Mouse (Mus musculus): ENCODE measurements around the gene Gnaz. TPM values are rescaled to one million over a fixed set of nuclear protein-coding genes. Genes with fewer than 3 reads are reported as not detected.
A peak's percentile ranks its signal among the peaks of the same experiment; 100 is the strongest.

Gnaz gene
- polyA plus RNA-seq (2017; shearing (Covaris generic)) = not detected

DNA sequence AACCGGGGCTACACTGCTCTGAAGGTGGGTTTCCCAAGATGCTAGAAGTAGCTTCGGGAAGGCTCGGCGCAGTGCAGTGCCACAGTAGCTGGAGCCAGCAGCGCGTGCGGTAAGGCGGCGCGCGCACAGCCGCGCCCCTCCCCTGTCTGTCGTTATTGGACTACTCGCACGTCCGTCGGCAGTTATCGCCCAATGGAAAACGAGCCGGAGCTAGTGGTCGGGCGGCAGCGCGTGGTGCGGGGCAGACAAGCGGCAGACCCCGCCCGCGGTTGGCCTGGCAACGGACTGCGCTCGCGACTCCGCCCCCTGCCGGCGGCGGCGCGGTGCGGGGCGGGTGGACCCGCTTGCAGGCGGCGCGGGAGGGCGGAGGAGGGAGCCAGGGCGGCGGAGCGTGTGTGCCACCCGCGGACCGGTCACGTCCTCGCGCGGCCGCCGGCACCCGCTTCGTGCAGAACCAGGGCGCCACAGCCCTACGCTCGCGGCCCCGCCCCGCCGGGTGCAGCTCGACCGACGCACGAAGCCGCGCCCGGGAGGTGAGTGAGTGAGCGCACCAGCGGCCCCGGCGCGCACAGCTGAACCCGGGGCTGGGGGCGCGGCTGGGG lies at the start of gene Gnaz:
Gene Gnaz, plus strand, starts transcription at position 328 of the 602 bp plus-strand sequence.
- peak; percentile 92 for ATAC-seq

DNA sequence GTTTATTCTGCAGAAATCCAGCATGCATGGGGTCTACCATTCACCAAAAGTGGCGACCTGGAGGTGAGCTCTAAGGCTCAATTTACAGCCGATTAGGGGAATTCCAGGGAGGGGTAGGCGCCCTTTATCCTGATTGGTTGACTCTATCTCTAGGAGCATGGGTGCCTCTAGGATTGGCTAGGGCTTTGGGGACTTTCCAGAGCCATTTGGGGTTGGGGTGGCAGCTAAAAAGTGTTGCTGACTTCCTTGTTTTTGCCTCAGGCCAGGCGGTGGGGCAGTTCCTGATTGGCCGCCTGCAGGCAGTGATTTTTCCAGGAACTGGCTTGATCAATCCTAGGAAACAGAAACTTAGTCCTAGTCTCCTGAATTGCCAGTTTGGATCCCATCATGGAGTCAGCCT lies 47.7 kb upstream of the Gnaz start:
- ATAC-seq = peak; percentile 60

DNA sequence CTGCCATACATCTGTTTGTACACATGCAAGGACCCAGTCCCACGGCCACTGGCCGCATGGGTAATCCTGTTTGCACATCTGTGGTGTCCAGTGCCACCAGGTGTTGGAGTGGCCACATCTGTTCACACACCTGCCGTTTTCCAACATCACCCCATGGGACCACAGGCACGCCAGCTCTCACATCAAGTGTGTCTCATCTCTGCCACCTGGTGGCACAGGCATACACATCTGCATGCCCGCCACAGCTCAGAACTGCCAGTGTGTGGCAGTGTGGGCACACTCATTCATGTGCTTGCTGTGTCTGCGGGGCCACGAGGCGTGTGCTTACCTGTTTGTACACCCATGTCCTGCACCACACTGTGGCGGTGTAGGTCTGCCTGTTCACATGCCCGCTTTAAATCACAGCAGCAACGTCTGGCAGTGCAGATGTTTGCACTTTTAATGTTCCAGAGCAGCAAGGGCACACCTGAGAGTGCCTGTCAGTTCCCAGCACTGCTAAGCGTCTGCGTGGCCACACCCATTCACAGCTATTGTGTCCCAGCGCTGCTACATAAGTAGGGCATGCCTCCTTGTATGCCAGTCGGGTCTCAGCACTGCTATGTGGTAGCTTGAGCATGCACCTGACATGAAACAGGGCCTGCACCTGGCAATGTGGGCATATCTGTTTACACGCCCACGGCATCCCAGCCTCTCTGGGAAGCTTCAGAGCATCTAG lies 46.0 kb upstream of the Gnaz start:
- ATAC-seq = peak; percentile 63

DNA sequence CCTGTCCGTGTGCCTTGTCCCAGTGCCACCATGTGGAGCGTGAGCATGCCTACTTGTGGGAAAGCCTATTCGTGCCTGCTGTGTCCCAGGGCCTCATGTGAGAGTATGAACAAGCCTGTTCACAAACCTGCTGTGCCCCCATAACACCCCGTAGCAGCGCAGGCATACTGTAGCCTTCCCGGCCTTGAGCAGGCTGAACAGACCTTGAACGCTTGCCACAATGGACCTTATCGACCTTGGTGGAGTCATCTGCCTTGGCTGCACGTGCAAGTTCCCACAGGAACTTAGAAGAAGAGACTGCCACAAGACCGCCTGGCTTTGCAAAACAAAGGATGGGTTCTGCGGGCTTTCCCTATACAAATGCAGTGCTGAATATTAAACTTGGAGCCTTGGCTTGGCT lies 45.4 kb upstream of the Gnaz start:
- no peak for ATAC-seq

DNA sequence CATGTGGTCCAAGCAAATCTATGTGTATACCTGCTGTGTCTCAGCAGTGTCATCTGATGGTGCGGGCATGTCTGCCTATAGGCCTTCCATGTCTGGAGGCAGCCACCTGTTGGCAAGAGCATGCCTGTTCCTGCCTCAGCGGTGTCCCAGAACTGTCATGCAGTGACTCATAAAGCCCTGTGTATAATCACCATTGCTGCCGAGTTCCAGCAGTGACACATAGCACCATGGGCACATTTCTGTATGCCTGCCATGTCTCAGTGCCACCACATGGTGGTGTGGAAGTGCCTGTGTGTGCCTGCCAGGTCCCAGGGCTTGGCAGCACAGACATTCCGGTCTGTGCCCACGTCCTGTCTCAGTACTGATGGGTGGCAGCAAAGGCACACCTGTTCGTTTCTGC lies 44.2 kb upstream of the Gnaz start:
- ATAC-seq = peak; percentile 47

DNA sequence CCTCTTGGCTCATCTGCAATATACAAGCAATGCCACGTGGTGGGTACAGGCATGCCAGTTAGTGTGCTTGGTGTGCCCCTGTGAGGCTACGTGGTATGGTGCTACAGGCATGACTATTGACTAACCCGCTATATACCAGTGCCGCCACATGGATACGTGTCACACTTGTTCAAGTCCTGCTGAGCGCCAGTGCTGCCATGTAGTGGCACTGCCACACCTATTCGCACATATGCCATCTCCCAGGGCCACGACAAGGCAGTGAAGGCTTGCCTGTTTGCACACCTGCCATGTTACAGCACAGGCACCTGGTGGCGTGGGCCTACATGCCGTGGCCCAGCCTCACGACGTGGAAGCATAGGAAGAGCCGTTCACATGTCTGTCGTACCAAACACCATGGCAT lies 42.7 kb upstream of the Gnaz start:
- ATAC-seq = no peak

DNA sequence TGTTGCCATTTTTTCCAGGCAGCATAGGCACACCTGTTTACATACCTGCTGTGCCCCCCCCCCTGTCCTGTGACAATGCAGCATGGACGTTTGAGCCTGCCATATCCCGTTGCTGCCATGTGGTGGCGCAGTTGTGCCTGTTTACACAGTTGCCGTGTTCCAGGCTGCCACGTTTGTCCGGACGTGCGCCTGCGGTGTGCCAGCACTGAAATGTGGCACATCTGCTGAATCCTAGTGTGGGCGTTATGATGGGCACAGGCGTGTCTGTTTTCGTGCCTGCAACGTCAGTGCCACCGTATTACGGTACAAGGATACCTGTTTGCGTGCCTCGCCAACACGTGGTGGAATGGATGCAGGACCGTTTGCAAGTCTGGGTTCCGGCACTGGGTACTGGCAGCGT lies 41.7 kb upstream of the Gnaz start:
- ATAC-seq = peak; percentile 19

DNA sequence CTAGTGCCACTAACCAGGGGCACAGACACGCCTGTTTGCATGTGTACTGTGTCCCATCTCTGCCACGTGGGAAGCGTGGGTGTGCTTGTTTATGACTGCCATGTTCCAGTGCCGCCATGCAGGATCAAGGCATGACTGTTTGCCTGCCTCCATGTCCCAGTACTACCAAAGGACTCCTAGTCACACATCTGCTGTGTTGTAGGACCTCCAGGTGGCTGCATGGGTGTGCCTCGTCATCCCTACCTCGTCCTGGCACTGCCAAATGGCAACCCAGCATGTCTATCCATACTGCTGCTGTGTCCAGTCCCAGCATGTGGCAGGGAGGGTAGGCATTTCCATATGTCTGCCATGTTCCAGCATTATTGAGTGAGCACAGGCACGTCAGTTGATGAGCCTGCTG lies 38.7 kb upstream of the Gnaz start:
- ATAC-seq = no peak

DNA sequence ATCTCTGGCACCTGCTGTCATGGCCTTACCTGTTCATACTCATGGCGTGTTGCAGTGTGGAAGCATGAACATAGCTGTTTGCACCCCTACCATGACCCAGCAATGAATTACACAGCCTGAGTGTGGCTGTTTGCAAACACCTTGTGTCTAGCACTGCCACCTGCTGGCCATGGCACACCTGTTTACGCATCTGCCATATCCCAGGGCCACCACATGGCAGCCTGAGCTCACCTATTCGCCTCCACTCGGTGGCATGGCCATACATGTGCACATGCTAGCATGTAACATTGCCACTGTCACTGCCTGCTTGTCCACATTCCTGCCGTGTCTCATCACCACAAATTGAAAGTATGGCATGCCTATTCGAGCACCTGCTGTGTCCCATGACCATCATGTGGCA lies 37.4 kb upstream of the Gnaz start:
- no peak for ATAC-seq

DNA sequence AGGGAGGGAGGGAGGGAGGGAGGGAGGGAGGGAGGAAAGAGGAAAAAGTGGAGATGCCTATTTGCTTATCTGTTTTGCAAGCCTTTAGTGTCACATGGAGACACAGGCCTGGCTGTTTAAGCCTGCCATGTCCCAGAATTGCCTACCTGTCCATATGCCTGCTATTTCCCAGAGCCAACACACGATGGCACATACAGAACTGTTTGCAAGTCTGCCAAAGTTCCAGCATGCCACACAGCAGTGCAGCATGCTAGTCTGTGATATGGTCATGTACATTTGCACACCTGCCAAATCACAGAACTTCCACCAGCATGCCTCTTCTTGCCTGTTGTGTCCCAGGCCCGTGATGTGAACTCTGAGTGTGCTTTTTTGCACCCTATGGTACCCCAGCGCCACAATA lies 36.4 kb upstream of the Gnaz start:
- ATAC-seq = no peak

DNA sequence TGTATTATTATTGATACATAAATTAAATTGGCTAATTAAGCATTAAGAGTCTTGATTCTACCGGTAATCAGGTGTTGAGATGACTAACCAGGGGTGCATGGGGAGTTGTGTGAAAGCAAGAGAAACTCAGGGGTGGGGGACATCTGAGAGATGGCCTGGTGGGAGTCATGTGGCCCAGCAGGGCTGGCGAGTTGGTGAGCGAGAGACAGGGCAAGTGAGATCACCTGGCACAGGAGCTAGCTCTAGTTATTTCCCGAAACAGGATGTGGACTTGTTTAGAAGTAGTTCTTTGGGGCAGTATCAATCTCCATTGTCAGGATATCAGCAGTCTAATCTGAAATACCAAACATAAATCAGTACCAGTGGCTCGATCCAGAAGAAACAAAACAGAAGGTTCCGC lies 35.3 kb upstream of the Gnaz start:
- ATAC-seq = no peak

DNA sequence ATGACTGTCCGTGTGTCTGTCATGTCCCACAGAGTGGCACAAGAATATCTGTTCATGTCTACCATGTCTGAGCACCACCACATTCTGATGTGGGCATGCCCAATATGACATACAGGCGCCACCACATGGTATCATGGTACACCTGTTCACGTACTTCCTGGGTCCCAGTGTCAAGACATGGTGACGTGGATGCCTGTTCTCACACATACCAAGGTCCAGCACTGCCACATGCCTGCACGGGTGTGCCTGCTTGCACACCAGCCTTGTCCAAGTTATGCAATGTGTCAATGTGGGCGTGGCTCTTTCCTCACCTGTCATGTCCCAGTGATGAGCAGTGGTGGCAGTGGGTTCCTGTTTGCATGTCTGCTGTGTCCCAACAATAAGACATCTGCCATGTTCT lies 34.5 kb upstream of the Gnaz start:
- ATAC-seq = no peak

DNA sequence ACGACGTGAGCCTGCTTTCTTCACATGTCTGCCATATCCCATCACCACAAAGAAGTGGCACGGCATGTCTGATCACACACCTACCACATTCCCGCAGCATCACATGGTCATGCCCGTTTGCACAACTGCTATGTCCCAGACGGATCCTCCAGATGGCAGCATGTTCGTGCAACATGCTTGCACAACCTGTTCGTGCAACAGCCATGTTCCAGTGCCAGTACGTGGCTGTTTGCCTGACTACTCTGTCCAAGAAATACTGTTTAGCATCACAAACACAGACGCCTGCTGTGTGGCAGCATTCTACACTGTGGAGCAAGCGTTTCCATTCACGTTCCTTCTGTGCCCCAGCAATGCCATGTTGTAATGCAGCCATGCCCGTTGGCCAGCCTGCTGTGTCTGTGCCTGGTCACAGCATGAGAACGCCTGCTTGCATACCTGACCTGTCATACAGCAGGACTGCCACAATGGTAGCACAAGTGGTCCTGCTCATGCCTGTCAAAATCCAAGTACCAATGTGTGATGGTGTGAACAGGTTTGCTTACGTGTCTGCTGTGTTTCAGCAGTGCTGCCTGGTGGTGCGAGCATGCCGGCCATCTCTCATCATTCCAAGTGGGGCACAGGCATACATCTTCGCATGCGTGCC lies 33.3 kb upstream of the Gnaz start:
- no peak for ATAC-seq

DNA sequence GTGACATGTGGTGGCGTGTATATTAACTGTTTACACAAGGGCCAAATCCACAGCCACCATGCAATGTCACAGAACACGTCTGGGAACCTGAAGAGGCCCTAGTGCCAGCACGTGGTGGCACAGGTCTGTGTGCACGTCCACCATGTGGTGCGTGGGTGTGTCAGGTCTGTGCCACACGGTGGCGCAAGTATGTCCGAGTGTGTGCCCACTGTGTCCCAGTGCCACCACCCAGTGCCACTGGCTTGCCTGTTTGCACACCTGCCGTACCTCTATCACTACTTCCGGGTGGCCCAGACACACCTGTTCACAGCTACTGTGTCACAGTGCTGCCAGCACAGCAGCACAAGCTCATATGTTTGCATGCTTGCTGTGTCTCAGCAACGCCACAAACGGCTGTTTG lies 32.5 kb upstream of the Gnaz start:
- no peak for ATAC-seq

DNA sequence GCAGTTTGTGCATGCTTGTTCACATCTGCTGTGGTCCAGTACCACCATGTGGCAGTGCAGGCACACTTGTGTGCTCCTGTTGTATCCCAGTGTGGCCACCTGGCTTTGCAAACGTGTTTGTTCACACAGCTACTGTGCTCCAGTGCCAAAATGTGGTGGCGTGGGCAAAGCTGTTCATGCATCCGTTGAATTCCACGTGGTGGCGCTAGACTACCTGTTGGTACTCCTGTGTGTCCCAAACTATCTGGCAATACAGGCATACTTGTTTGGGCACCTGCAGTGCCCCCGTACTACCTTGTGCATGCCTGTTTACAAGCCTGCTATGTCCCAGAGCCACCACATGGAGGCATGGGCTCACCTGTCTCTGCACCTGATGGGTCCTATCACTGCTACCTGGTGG lies 32.0 kb upstream of the Gnaz start:
- ATAC-seq = no peak

DNA sequence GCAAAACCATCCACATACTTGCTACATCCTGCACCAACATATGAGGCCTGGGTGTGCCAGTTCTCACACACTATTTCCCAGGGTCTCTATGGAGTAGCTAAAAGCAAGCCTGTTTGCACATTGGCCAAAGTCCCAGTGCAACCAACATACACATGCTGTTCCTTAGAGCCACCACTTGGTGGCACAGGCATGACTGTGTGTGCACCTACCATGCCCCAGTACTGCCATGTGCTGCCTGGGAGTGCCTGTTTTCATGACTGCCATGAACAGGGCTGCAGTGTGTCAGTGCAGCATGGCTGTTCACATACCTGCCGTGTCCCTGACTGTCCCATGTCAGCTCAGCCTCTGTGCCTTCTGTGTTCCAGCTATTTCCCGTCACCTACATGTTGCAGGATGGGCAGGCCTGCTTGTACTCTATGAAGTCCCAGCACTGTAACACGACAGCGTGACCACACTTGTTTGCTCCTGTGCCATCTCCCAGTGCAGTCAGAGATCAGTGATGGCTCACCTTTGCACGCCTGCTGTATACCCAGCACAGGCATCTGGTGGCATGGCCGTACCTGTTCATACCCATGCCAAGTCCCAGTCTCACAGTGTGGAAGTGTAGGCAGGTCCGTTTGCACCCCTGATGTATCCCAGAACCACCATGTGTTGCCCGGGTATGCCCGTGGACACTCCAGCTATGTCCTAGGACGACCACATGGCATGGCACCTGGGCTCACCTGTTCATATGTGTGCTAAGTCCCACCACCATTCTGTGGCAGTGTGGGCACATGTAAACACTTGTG lies 29.8 kb upstream of the Gnaz start:
- no peak for ATAC-seq

DNA sequence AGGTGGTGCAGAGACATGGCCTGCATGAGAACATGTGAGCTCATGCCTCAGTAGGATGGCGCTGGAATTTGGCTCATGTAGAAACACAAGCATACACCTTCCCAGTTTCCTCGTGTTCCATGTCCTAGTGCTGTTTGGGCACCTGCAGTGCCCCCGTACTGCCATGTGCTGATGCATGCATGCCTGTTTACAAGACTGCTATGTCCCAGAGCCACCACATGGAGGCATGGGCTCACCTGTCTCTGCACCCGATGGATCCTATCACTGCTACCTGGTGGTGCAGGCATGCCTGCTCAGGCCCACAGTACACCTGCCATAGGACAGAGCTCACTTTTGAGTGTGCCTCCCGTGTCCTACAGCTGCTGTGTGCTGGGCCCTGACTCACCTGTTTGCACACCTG lies 28.6 kb upstream of the Gnaz start:
- ATAC-seq = no peak

DNA sequence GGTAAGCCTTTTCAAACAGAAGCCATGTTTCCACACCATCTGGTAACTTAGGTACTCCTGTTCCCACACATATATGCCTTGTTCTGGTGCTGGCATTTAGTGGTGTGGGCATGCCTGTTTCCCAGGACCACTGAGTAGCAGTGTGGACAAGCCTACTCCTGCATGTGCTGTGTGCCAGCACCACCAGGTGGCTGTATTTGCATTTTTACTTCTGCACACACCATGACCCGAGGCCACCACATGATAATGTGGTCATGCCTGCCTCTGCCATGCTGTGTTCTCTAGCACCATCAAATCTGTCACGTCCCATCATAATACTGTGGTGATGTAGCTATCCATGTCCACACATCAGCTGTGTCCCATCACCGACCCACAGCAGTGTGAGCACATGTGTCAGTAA lies 27.7 kb upstream of the Gnaz start:
- no peak for ATAC-seq

DNA sequence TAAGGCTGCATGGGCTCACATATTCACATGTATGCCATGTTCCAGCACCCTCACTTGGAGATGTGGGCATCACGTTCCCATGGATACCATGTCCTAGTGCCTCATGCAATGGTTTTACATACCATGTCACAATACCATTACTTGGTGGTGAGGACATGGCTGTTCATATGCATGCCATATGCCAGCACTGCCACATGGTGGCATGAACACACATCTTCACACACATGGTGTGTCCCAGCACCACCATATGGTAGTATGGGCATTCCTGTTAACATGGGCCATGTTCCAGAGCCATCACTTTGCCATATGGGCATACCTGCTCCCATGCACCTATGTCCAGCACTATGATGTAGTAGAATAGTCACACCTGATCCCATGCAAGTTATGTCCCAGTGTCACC lies 26.2 kb upstream of the Gnaz start:
- ATAC-seq = no peak

DNA sequence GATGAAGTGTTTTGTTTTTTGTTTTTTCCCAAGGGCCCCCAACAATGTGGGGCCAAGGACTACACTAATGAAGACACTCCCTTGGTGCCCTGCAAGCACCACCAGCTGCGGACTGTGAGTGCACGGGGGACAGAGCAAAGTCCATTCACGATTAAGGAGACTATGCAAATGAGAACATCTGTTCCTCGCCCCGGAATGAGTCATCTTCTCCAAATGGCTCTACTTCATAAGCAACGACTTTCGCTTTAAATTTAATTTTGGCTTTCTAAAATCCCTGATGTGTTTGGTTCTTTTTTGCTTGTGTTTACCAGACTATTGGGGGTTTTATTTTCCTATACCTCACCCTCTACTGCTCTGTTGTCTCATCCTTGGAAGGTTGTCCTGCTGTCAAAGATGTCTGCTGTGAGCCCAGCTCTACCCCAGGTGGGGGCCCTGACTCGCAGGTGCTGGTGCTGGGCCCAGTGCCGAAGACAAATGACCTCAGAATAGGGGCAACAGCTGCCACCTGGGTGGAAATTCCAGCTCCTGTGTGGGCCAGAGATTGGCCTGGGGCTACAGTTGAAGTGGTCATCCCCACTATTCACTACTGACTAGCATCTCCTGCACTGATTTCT lies 14.0 kb upstream of the Gnaz start:
- ATAC-seq = no peak

DNA sequence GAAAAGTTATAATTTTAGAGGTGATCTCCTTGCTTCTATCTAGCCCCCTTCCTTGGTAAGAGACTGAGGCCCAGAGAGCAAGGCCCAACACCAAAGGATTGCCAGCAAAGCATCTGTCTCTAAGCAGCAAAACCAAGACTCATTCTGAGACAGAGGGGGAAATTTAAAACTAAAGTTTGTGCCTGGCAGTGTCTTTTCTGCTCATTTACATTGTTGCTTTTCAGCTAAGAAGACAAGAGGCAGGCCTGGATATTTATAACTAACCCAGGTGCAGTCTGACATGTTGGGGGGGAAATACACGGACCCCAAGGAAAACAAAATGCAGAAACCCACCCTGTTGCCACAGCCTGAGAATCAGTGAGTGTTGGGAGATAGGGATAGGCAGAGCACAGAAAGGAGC lies 2.6 kb upstream of the Gnaz start:
- ATAC-seq = no peak

DNA sequence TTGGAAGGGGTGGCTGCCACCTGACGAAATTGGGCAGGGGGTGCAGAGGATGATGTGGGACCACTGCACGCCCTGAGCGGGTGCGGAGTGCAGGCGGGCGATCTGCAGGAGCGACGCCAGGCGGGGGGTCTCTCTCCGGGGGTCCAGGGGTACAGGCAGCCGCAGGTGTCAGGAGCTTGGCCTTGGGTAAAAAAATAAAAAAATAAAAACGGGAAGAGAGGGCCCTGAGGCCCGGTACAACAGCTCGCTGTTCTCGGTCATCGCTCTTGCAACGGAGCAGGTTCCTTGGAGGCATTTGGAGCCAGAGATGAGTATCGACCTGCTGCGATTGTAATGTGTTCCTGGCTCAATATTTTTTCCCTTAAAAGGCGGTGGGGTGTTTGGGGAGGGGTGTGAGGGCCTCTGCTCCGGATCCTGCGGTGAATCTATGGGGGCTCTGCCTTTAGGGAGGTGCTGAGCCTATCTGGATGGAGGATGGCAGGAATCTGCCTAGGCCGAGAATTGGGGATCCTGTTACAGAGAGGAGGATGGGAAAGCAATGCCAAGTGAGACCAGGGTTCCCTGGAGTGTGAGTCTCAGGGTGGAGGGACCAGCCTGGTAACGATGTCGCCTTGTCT lies 782 bp downstream of the Gnaz start:
- ATAC-seq = no peak

DNA sequence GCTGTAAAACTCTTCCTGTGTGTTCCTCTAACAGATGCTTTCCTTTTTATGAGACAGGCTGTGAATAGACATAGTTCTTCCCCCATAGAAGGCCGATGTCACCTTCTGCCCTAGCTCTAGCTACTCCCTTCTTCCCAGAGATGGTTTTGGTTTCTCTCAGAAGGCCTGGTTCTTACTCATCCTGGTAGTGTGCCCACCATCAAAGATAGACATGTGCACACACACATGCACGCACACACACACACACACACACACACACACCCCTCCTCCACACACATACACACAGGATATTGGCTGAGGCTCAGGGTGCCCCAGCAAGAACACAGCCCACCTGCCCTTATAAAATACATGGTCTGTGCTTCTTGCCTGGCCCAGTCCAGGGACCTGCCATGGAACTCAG lies 2.3 kb downstream of the Gnaz start:
- ATAC-seq = no peak
